Mouse (Mus musculus) activated CD4-positive, CD25-positive, alpha-beta regulatory T cell, adult 9 weeks (primary cell): ENCODE results near the gene Ak8. TPM values are rescaled to one million over a fixed set of nuclear protein-coding genes. Genes with fewer than 3 reads are reported as not detected.

ENCODE experiments used
- polyA plus RNA-seq: library from polyadenylated mRNA; unstranded; fragments of 100-300 nt; shearing (Covaris generic); gene quantifications from one replicate; pipeline ENCODE4 v1.2.1, GENCODE M21; 2017

Gene Ak8
- polyA plus RNA-seq = not detected

DNA sequence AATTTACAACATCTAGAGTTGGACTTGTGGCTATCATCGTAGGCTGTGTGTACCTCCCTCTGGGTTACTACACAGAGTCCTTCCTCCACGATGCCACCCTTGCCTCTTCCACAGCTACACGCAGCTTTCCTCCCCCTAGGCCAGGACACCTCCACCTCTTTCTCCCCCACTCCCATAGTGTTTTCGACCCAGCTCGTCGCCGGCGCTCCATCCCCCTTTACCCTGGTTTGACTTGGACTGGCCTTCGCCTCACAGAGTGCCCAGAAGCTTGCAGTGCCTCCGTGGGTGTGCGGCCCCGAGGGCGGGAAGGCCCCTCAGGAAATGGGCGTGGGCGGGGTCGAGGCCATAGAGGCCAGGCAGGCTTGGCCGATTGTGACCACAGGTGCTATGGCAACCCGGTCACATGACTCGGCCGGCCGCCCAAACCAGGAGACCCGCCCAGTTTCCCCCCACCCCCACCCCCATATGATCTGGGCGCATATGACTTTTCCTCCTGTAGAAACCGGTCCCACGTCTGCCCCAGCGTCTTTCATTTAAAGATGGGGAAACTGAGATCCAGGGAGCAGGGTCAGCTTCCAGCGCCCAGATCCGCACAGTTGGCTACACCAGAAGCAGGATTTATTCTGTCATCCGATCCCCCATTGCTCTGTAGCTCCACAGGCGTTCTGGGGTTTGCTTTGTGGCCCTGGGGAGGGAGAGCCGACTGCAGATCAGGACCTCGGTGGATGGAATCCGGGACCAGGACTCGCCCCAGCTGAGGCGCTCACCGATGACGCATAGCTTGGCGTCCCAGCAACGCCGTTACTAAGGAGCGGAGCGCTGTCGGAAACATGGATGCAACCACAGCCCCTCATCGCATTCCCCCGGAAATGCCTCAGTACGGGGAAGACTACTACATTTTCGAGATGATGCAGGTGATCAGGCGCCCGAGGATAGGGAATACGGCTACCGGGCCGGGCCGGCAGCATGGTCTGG, at the start of gene Ak8, which contains the start of gene Spaca9:
Gene Ak8, plus strand, starts transcription at position 804 of the 975 bp plus-strand sequence.
Gene Spaca9, minus strand, starts transcription at position 367 of the 975 bp plus-strand sequence.

DNA sequence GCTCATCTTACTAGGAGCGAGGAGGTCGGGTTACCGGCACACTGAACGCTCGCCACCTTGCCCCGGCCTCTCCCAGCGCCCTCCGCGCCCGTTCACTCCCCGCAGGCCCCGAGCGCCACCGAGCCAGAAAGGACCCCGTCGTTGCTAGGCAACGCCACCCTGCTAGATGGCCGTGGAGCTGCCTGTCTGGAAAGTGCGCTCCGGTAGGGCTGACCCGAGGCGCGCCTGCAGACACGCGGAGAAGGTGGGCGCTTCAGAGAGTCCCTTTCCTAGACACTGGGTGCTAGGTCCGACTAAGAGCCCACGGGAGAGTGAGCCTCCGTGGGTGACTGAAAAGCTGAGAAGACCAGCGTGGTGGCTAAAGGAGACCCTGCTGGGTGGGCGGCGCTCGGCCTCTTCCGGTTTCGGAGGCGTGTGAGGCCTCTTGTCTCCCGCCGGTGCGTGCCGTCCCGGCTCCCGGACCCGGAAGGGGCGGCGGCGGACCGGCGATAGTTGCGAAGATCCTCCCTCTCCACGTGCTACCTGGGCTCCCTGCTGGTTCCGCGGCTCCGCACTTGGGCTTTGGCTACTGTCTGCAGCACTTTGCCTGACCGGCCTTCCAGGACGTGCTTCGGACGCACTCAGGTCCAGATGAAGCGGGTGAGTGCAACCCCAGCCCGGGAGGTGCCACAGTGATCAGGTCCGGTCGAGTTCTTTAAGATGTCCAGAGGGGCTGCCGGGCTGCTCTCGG, 140.4 kb downstream of the Ak8 start, which contains the start of the genes Gtf3c4 and Ddx31:
Gene Gtf3c4, minus strand, starts transcription at position 139 of the 730 bp plus-strand sequence.
Gene Ddx31, plus strand, starts transcription at position 185 of the 730 bp plus-strand sequence.

Other genes with a start within 250 kb of the Ak8 start
- gene 1700007K13Rik, start 233.8 kb upstream of the Ak8 start, polyA plus RNA-seq = not detected
- 37.1 TPM for gene Mrps2, start 232.1 kb upstream of the Ak8 start, polyA plus RNA-seq
- not detected for gene Gbgt1, start 203.3 kb upstream of the Ak8 start, polyA plus RNA-seq
- gene Gm10134, start 194.1 kb upstream of the Ak8 start, polyA plus RNA-seq = not detected
- gene Ralgds, start 187.0 kb upstream of the Ak8 start, polyA plus RNA-seq = 5.5 TPM
- gene Cel, start 136.8 kb upstream of the Ak8 start, polyA plus RNA-seq = not detected
- 29.6 TPM for gene Gtf3c5, start 116.4 kb upstream of the Ak8 start, polyA plus RNA-seq
- gene Gfi1b, start 78.2 kb upstream of the Ak8 start, polyA plus RNA-seq = 0.43 TPM
- gene Tsc1, start 58.9 kb upstream of the Ak8 start, polyA plus RNA-seq = 32.7 TPM
- gene Spaca9, start 437 bp upstream of the Ak8 start, polyA plus RNA-seq = not detected
- 13.6 TPM for gene Gtf3c4, start 140.2 kb downstream of the Ak8 start, polyA plus RNA-seq
- 25.7 TPM for gene Ddx31, start 140.2 kb downstream of the Ak8 start, polyA plus RNA-seq
- not detected for gene Barhl1, start 216.5 kb downstream of the Ak8 start, polyA plus RNA-seq